Mouse (Mus musculus): Measurements from ENCODE around the gene Pomgnt2.

GRCm38 (mm10) chr9:122022776-122023175, 25.9 kb upstream of the Pomgnt2 start:
- TF ChIP-seq CTCF (IDR thresholded peaks at IDR 0.05; ENCODE audit: low read depth, low read length) (no peak), GATA1 (IDR thresholded peaks at IDR 0.05; ENCODE audit: borderline replicate concordance, low read length) (no peak), POLR2AphosphoS5 (IDR thresholded peaks at IDR 0.05; ENCODE audit: insufficient replicate concordance, low read depth, low read length) (no peak), GATA2 (IDR thresholded peaks at IDR 0.05; ENCODE audit: borderline replicate concordance, low read depth, low read length) (no peak), TAL1 (conservative IDR thresholded peaks at IDR 0.05; ENCODE audit: low read depth, low read length) (no peak)

All from G1E (cell line).